Mouse (Mus musculus) small intestine, adult 2 months (tissue): Measurements from ENCODE around the gene Krtap13-1.

Experiments
- CTCF ChIP-seq: fragments of 200-500 bp; IDR thresholded peaks from 2 replicates; pipeline ENCODE4 v1.5.1; 2012; ENCODE audit warnings: low read depth, mild to moderate bottlenecking, control low read depth, inconsistent platforms, low read length, moderate library complexity, mixed read lengths; ENCODE audit not compliant: insufficient replicate concordance, insufficient read length; ENCODE audit errors: extremely low read depth
- POLR2A ChIP-seq: fragments of 200-500 bp; IDR thresholded peaks from 2 replicates; pipeline ENCODE4 v1.6.1; 2012; ENCODE audit warnings: low read depth, mild to moderate bottlenecking, control low read depth, inconsistent platforms, low read length, moderate library complexity

GRCm38 (mm10) chr16:88716549-88716948 lies 12.1 kb upstream of the Krtap13-1 start:
- TF ChIP-seq POLR2A (no peak), CTCF (no peak)
